Mouse (Mus musculus): Measurements from ENCODE around the gene Cntn5.

GRCm38 (mm10) chr9:9899070-9899469, 1005.5 kb downstream of the Cntn5 start:
- TF ChIP-seq CTCF (IDR thresholded peaks at IDR 0.05; ENCODE audit: extremely low read depth, insufficient read depth, insufficient read length, insufficient replicate concordance): no peak
- TF ChIP-seq POLR2A (IDR thresholded peaks at IDR 0.05; ENCODE audit: low read depth, low read length): no peak

Measured in spleen, adult 2 months (tissue).